Mouse (Mus musculus): ENCODE measurements around the gene Tesc. TPM values are rescaled to one million over a fixed set of nuclear protein-coding genes. Genes with fewer than 3 reads are reported as not detected.

Gene Tesc
- polyA plus RNA-seq, 1 experiment, result not detected

DNA sequence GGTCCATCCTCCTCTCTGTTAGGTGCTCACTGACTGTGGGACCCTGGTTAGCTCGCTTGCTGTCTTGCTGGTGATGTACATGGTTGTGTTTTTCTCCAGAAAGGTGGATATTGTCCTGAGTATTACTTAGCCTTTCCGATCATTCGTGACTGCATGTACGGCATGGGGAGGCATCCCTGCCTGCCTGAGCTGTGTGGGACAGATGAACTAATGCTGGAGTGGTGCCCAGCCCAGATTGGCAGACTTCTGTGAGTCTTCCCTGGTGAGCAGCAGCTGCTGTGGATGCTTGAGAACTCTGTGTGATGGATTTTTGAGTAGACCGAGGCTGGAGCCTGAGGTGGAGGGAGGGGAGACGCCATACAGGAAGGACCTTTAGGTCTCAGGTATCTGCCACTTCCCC lies 17.4 kb downstream of the Tesc start:
- Histone ChIP-seq H3K4me1 (ENCODE audit: control insufficient read depth, insufficient read depth, low read length) (no peaks in the 10 kb centered on the region; the same call in 1 of the 2 replicates), H3K27ac (ENCODE audit: insufficient read depth, low read depth, low read length) (no peak overlapping the region), H3K4me3 (ENCODE audit: insufficient read depth, low read depth, low read length) (no peak overlapping the region)
- 67% methylated on average over 6 of the region's 6 CpGs for WGBS
- TF ChIP-seq CTCF (IDR thresholded peaks at IDR 0.05; ENCODE audit: insufficient read depth, low read depth, low read length) (no peak), POLR2A (IDR thresholded peaks at IDR 0.05; ENCODE audit: insufficient read depth, low read depth, low read length) (no peak)

DNA sequence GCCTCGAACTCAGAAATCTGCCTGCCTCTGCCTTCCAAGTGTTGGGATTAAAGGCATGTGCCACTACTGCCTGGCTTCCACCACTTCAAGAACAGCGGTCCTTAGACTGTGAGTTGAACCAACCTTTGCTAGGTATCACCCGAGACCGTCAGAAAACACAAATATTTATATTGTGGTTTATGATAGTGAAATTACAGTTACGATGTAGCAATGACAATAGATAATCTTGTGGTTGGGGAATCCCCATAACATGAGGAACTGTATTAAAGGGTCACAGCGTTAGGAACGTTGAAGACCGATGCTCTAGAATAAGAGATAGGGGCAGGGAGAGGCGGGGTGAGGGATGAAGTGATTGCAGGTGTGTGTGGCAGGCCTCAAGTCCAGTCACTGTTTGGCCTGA lies 17.8 kb downstream of the Tesc start:
- H3K4me1 ChIP-seq (ENCODE audit: control insufficient read depth, insufficient read depth, low read length), result no peaks in the 10 kb centered on the region; the same call in 1 of the 2 replicates
- no peak overlapping the region for H3K27ac ChIP-seq (ENCODE audit: insufficient read depth, low read depth, low read length)
- WGBS, result 94% methylated on average over 9 of the region's 9 CpGs
- TF ChIP-seq POLR2A (IDR thresholded peaks at IDR 0.05; ENCODE audit: insufficient read depth, low read depth, low read length) (no peak), CTCF (IDR thresholded peaks at IDR 0.05; ENCODE audit: insufficient read depth, low read depth, low read length) (no peak)
- H3K4me3 ChIP-seq (ENCODE audit: insufficient read depth, low read depth, low read length), result no peak overlapping the region

DNA sequence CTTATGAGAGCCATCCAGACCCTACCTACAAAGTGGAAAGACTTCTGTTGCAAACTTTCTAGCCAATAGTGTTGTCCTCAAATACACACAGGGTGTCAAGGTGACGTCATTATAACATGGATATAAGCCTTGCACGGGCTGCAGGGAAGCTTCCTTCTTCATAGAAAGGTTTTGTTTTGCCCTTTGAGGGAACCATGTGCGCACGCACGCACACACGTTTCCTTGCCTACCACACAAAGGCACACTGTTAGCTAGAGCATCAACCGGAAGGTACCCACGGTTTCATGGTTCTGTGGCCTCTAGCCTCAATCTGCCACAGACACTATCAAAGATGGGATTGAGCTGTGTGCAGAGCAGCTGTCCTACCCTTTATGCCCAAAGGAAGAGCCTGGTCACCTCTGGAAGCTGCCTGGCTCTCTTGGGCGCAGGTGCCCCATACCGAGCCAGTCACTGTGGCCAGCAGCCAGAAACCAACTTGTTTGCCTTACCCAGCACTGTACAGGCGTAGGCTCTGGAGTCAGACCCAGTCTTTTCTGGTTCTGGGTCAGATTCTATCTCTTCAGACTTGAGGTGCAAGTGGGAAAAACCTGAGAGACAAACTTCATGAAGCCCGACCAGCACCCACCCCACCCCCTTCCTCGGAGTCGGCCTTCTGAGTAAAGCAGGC lies 19.7 kb downstream of the Tesc start:
- 86% methylated on average over 14 of the region's 14 CpGs for WGBS
- TF ChIP-seq CTCF (IDR thresholded peaks at IDR 0.05; ENCODE audit: insufficient read depth, low read depth, low read length), result no peak
- TF ChIP-seq POLR2A (IDR thresholded peaks at IDR 0.05; ENCODE audit: insufficient read depth, low read depth, low read length), result no peak
- Histone ChIP-seq H3K4me1 (ENCODE audit: control insufficient read depth, insufficient read depth, low read length) (no peaks in the 10 kb centered on the region; the same call in 1 of the 2 replicates), H3K27ac (ENCODE audit: insufficient read depth, low read depth, low read length) (no peak overlapping the region), H3K4me3 (ENCODE audit: insufficient read depth, low read depth, low read length) (no peak overlapping the region)

DNA sequence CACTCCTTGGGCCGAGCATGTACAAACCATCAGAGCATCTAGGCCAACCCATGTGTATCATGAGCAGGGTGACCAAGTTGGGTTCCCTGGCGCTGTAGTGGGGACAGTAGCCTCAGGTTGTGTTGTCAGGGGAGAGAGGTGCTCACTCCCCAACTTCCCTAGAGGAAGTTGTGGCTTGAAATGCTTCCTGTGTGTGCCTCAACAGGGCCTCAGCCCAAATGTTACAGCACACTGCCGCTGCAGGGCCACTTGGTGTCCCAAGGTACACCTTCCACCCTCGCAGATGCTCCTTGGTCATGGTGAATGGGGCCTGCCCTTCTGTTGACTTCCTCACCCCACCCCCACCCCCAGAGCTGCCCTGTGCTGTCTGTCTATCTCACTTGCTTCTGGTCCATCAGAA lies 20.9 kb downstream of the Tesc start:
- 91% methylated on average over 4 of the region's 4 CpGs for WGBS
- H3K4me3 ChIP-seq (ENCODE audit: insufficient read depth, low read depth, low read length), result no peak overlapping the region
- TF ChIP-seq POLR2A (IDR thresholded peaks at IDR 0.05; ENCODE audit: insufficient read depth, low read depth, low read length) (no peak), CTCF (IDR thresholded peaks at IDR 0.05; ENCODE audit: insufficient read depth, low read depth, low read length) (no peak)

DNA sequence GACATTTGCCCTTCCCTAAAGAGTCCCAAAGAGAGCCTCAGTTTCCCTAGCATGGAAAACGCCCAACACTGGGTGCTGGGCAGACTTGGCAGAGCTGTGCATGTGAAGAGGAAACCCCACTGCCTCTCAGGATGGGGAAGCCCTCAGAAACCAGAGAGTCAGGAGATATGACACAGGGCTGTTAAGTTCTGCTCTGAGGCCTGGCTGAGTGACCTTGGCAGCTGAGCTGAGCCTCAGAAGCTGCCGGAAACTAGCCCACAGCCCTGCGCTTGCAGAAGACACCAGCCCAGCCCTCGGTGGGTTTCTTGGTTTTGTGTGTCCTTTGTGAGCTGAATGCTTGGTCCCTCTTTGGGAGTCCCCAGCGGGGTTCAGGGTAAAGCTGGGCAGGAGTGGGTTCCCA lies 21.4 kb downstream of the Tesc start:
- no peak overlapping the region for H3K27ac ChIP-seq (ENCODE audit: insufficient read depth, low read depth, low read length)
- 92% methylated on average over 5 of the region's 5 CpGs for WGBS
- no peak overlapping the region for H3K4me3 ChIP-seq (ENCODE audit: insufficient read depth, low read depth, low read length)
- TF ChIP-seq POLR2A (IDR thresholded peaks at IDR 0.05; ENCODE audit: insufficient read depth, low read depth, low read length) (no peak), CTCF (IDR thresholded peaks at IDR 0.05; ENCODE audit: insufficient read depth, low read depth, low read length) (no peak)
- peaks cover 6% of the 10 kb centered on the region for H3K4me1 ChIP-seq (ENCODE audit: control insufficient read depth, insufficient read depth, low read length)

More for the DNA sequence above, 20.9 kb downstream of the Tesc start:
- no peak overlapping the region for H3K27ac ChIP-seq (ENCODE audit: insufficient read depth, low read depth, low read length)
- peaks cover 4% of the 10 kb centered on the region for H3K4me1 ChIP-seq (ENCODE audit: control insufficient read depth, insufficient read depth, low read length)

DNA sequence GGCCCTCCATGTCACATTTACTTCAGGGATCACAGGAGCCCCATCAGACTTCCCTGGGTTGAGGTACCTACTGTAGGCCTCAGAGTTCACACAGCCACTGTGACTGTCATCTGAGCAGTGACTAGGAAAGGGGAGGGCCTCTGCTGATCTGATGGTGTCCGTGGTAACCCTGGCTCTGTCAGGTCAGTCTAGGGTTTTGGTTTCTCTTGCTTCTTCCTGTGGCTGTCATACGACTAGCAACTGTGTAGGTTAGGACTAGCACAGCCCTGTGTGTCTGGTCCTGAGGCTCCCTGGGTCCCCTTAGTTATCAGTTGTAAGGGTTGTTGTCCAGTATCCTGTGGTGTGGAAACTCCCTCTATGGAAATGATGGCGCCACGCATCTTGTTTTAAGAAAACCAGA lies 23.2 kb downstream of the Tesc start:
- Histone ChIP-seq H3K4me1 (ENCODE audit: control insufficient read depth, insufficient read depth, low read length) (peaks cover 6% of the 10 kb centered on the region), H3K4me3 (ENCODE audit: insufficient read depth, low read depth, low read length) (no peak overlapping the region), H3K27ac (ENCODE audit: insufficient read depth, low read depth, low read length) (no peak overlapping the region)
- TF ChIP-seq POLR2A (IDR thresholded peaks at IDR 0.05; ENCODE audit: insufficient read depth, low read depth, low read length), result no peak
- 84% methylated on average over 4 of the region's 4 CpGs for WGBS

DNA sequence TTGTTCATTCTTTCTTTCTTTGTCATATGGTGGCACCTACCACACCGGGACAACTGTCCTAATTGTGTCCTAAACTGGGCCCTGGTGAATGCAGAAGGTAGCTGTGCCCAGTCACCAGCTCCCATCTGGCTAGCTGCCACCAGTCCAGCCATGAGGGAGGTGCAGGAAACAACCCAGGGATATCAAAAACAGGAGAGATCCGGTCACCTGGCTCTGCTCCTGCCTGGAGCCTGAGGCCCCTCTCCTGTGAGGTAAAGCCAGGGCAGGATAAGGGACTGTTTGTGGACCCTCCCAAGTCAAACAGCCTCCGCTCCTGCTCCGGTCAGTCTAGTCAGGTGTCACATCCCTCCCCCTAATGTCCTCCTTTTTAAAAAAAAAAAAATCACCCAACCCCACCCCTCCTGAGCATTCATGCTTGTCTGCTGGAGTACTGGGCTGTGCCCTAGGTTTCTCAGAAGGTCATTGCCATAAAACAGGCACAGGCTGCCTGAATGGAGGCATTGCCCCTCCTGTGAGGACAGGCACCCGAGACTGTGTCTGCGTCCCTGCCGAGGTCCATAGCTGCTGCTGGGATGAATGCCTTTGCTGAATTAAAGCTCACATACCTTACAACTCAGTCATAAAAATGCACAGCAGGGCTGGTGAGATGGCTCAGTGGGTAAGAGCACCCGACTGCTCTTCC lies 24.6 kb downstream of the Tesc start:
- H3K27ac ChIP-seq (ENCODE audit: insufficient read depth, low read depth, low read length), result no peak overlapping the region
- peaks cover 12% of the 10 kb centered on the region for H3K4me1 ChIP-seq (ENCODE audit: control insufficient read depth, insufficient read depth, low read length)
- 83% methylated on average over 8 of the region's 8 CpGs for WGBS
- no peak overlapping the region for H3K4me3 ChIP-seq (ENCODE audit: insufficient read depth, low read depth, low read length)
- TF ChIP-seq CTCF (IDR thresholded peaks at IDR 0.05; ENCODE audit: insufficient read depth, low read depth, low read length) (no peak), POLR2A (IDR thresholded peaks at IDR 0.05; ENCODE audit: insufficient read depth, low read depth, low read length) (no peak)

DNA sequence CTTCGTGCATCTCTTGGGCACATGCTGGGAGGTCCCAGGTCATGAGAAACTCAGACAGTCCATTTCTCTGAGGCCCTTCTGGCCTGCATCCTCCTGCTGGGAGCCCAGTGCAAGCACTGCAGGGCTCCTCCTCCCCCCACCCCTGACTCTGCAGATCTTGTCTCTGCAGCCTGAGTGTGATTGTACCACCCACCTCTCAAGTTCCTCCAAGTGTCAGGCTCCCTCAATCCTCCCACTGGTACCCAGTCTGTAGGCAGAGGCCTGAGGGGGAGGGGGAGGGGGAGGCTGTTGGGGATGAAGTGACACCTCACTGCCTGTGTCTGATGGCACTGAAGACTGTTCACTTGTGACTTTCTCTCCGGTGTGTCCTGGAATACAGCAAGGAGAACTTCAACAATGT lies 25.7 kb downstream of the Tesc start:
- TF ChIP-seq POLR2A (IDR thresholded peaks at IDR 0.05; ENCODE audit: insufficient read depth, low read depth, low read length) (no peak), CTCF (IDR thresholded peaks at IDR 0.05; ENCODE audit: insufficient read depth, low read depth, low read length) (no peak)
- Histone ChIP-seq H3K4me3 (ENCODE audit: insufficient read depth, low read depth, low read length) (no peak overlapping the region), H3K4me1 (ENCODE audit: control insufficient read depth, insufficient read depth, low read length) (peaks cover 23% of the 10 kb centered on the region), H3K27ac (ENCODE audit: insufficient read depth, low read depth, low read length) (no peak overlapping the region)
- 75% methylated on average over 2 of the region's 2 CpGs for WGBS

DNA sequence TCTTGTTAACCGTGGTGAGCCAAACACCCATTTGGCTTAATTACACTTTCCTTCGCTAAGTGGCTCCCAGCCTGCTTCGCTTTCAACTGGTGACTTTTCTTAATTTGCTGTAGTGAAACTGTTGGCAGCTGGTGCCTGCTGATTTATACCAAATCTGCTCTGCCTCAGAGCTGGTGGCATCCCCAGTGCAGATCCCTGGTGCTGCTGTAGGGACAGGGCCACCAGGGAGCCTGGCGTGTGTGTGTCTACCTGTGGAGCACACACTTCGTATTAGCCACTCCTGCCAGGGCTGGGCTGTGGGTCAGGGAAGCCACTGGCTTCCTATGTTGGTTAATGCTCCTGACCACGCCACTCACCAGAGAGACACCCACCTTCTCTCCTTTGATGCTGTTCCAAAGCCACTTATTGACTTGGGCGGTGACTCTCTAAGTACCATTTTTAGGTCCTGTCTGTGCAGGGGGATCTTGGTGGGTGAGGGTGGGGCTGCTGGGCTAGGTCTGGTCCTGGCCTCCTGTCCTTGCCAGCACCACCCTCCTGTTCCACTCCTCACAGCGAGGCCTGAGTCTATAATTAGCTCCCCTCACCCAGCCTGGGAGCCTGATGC lies 30.1 kb downstream of the Tesc start:
- Histone ChIP-seq H3K27ac (ENCODE audit: insufficient read depth, low read depth, low read length) (no peak overlapping the region), H3K4me1 (ENCODE audit: control insufficient read depth, insufficient read depth, low read length) (peaks cover 30% of the 10 kb centered on the region), H3K4me3 (ENCODE audit: insufficient read depth, low read depth, low read length) (no peak overlapping the region)
- WGBS, result 21% methylated on average over 8 of the region's 8 CpGs
- no peak for TF ChIP-seq CTCF (IDR thresholded peaks at IDR 0.05; ENCODE audit: insufficient read depth, low read depth, low read length)
- no peak for TF ChIP-seq POLR2A (IDR thresholded peaks at IDR 0.05; ENCODE audit: insufficient read depth, low read depth, low read length)

Measured in olfactory bulb, adult 2 months (tissue).